Mouse (Mus musculus): Measurements from ENCODE around the gene Cdkl4. TPM values are rescaled to one million over a fixed set of nuclear protein-coding genes. Genes with fewer than 3 reads are reported as not detected.
A peak's percentile ranks its signal among the peaks of the same experiment; 100 is the strongest.

The Cdkl4 gene
- polyA plus RNA-seq (2015; fragmentation: Nextera tagmentation; extraction: Ambion mirVana), result 5.1 and 5.5 TPM in 2 replicates

DNA sequence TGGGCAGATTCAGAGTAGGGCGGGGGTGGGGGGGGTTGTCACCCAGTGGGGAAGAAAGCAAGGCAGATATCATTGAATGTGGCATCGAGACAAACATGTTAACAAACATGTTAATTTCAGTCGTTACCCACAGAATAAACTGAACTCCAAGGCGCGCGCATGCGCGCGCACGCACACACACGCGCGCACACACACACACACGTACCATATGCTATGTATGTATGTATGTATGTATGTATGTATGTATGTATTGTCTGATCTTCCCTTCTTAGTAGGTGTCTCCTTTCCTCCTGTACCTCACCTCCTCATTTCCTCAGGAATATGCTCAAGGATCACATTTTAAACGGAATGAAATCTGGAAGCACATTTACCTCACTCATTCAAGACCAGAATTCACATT is at the start of gene Cdkl4:
Gene Cdkl4 (minus strand): TSS at position 175 of the 400 bp plus-strand sequence.
- Histone ChIP-seq H3K27me3 (replicated peaks) (no peaks in the 10 kb centered on the region), H3K9ac (peak within 1 kb of the TSS; percentile 48), H3K27ac (peak within 1 kb of the TSS; percentile 61), H3K4me1 (peaks cover 8% of the 10 kb centered on the region), H3K4me3 (peak within 1 kb of the TSS; percentile 48), H3K36me3 (replicated peaks) (peaks cover 9% of the 10 kb centered on the region; the same call in 1 of the 2 replicates), H3K9me3 (no peaks in the 10 kb centered on the region), H3K4me2 (peak within 1 kb of the TSS; percentile 95)
- 70% methylated on average over 15 of the region's 15 CpGs for WGBS
- ATAC-seq (replicated peaks), result peak; percentile 65

GRCm38 (mm10) chr17:80624979-80625378 is 47.4 kb upstream of the Cdkl4 start:
- Histone ChIP-seq H3K27me3 (replicated peaks) (no peaks in the 10 kb centered on the region), H3K27ac (no peak overlapping the region), H3K4me3 (no peak overlapping the region), H3K36me3 (replicated peaks) (no peaks in the 10 kb centered on the region), H3K9me3 (no peaks in the 10 kb centered on the region), H3K4me2 (no peak overlapping the region), H3K9ac (no peak overlapping the region), H3K4me1 (no peaks in the 10 kb centered on the region)
- no peak for ATAC-seq (replicated peaks)

GRCm38 (mm10) chr17:80621691-80622090 is 44.1 kb upstream of the Cdkl4 start:
- no peaks in the 10 kb centered on the region for H3K9me3 ChIP-seq
- no peak overlapping the region for H3K4me2 ChIP-seq
- H3K4me1 ChIP-seq, result peaks cover 4% of the 10 kb centered on the region; the same call in 1 of the 2 replicates
- 91% methylated on average over 4 of the region's 4 CpGs for WGBS
- H3K9ac ChIP-seq, result no peak overlapping the region
- H3K4me3 ChIP-seq, result no peak overlapping the region
- no peaks in the 10 kb centered on the region for H3K27me3 ChIP-seq (replicated peaks)
- no peak for ATAC-seq (replicated peaks)
- no peak overlapping the region for H3K27ac ChIP-seq
- H3K36me3 ChIP-seq (replicated peaks), result 0 out of 2 replicates have a peak, but pooled peaks cover 3% of the 10 kb centered on the region

DNA sequence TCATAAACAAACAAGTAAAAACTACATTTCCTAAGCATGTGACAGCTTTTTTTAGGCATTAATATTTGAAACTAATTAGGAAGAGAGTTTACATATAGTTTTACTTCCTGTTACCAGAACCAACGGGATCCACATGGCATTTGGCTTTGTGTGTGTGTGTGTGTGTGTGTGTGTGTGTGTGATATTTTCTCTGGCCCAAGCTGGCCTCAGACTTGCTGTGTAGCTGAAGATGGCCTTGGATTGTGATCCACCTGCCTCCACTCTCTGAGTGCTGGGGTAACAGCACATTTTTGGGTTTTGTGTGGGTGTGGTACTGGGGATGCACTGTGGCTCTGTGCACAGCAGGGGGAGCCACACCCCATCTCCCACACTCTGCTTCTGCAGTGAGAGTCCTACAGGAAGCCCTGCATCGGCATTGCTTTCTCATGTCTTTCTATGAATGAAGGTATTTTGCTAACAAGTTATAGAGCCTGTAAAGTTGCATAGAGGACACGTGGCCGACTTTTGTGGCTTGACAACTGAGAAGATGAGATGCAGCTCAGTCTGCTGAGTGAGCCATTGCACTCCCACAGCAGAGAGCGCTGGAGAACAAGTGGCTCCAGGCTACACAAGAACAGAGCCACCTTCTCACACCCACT is 43.3 kb upstream of the Cdkl4 start:
- H3K4me2 ChIP-seq, result no peak overlapping the region
- H3K4me3 ChIP-seq, result no peak overlapping the region
- 64% methylated on average over 5 of the region's 5 CpGs for WGBS
- H3K27ac ChIP-seq, result no peak overlapping the region
- H3K36me3 ChIP-seq (replicated peaks), result 0 out of 2 replicates have a peak, but pooled peaks cover 3% of the 10 kb centered on the region
- no peaks in the 10 kb centered on the region for H3K27me3 ChIP-seq (replicated peaks)
- H3K4me1 ChIP-seq, result peaks cover 4% of the 10 kb centered on the region; the same call in 1 of the 2 replicates
- H3K9me3 ChIP-seq, result no peaks in the 10 kb centered on the region
- H3K9ac ChIP-seq, result no peak overlapping the region
- ATAC-seq (replicated peaks), result peak; percentile 78

DNA sequence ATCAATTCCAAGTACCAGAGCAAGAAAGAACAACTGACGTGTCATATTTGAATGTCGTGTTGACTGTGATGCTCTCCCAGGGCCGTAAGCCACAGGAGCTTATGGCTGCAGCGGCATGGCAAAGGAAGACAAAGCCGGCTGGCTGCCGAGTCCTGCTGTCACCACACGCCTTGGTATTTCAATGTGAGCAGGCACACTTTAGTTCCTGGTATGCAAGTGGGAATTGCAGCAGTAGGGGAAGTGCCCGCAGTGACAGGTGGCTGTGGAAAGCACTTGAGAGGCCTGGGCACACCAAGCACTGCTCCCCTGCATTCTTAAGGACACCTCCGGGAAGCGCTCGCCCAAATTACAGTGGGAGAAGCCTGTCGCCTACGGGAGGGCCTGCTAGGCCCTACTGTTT is 41.9 kb upstream of the Cdkl4 start:
- Histone ChIP-seq H3K4me1 (peaks cover 4% of the 10 kb centered on the region; the same call in 1 of the 2 replicates), H3K9ac (no peak overlapping the region), H3K9me3 (no peaks in the 10 kb centered on the region), H3K4me2 (no peak overlapping the region), H3K27ac (0 out of 2 replicates have a peak overlapping the region, but pooled peaks have one; percentile 14), H3K27me3 (replicated peaks) (no peaks in the 10 kb centered on the region), H3K36me3 (replicated peaks) (peaks cover 8% of the 10 kb centered on the region), H3K4me3 (no peak overlapping the region)
- WGBS, result 75% methylated on average over 13 of the region's 13 CpGs
- ATAC-seq (replicated peaks), result no peak

DNA sequence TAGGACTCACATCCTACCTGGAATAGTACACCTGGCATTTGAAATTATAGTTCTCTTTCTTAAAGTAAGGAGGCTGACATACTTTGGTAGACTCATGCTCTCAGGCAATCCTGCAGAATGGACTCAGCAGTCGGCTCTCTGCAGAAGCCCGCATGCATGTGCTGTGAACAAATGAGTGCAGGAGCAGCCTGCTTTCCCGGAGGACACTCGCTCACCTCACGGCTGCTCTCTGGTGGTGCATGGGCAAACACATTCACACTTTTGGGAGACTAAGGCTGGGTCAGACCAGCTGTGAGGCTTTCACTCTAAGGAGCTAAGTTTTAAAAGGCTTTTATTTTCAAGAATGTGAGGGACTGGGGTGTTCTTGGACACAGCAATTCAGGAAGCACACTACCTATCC is 41.3 kb upstream of the Cdkl4 start:
- no peak overlapping the region for H3K4me3 ChIP-seq
- H3K9me3 ChIP-seq, result no peaks in the 10 kb centered on the region
- no peak overlapping the region for H3K9ac ChIP-seq
- H3K27me3 ChIP-seq (replicated peaks), result no peaks in the 10 kb centered on the region
- H3K36me3 ChIP-seq (replicated peaks), result peaks cover 10% of the 10 kb centered on the region
- H3K4me2 ChIP-seq, result no peak overlapping the region
- ATAC-seq (replicated peaks), result no peak
- H3K4me1 ChIP-seq, result peaks cover 4% of the 10 kb centered on the region; the same call in 1 of the 2 replicates
- 0 out of 2 replicates have a peak overlapping the region, but pooled peaks have one; percentile 14 for H3K27ac ChIP-seq
- 73% methylated on average over 5 of the region's 5 CpGs for WGBS

DNA sequence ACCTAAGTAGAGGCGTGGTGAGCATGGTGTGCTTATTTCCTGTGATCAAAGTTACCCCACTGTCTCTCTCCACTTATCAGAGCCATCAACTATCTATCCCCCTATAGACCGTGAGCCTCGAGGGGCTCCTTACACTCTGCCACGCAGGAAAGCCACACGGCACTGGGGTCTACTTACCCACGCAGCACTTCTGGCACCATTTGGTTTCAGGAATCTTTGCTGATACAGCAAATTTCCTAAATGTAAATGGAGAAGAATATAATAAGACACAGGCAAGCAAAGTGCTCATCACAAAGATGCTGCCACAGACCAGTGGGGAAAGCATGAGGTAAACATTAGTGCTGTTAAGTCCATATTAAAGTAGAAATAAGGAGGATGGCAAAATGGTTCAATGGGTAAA is 26.2 kb upstream of the Cdkl4 start:
- H3K4me3 ChIP-seq, result no peak overlapping the region
- no peaks in the 10 kb centered on the region for H3K9me3 ChIP-seq
- no peak for ATAC-seq (replicated peaks)
- H3K4me2 ChIP-seq, result no peak overlapping the region
- H3K27ac ChIP-seq, result no peak overlapping the region
- H3K9ac ChIP-seq, result no peak overlapping the region
- H3K27me3 ChIP-seq (replicated peaks), result no peaks in the 10 kb centered on the region
- H3K36me3 ChIP-seq (replicated peaks), result peaks cover 54% of the 10 kb centered on the region
- no peaks in the 10 kb centered on the region for H3K4me1 ChIP-seq
- WGBS, result 91% methylated on average over 6 of the region's 6 CpGs

DNA sequence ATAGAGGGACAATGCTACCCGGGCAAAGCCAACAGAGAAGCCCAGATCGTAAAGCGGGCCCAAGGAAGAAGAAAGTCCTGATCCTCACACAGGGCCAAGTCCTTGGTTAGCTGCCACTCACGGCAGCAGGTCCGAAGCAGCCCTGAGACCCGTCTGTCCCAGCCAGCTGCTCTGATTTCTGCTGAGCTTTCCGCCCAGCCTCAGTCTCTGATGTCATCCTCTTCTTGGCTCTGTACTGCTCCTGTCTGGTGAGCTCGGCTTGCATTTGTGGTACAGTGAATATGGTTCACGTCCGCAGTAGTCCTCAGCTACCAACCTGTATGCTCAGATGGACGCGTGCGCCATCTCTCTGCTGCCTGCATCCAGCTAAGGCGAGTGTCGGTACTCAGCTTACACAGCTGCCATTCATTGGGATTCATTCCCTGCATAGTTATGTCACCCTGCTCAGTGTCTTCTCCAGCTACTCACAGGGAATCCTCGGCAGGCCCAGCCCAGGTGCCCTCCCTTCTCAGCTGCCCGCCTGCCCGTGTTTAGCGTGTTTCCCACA is 25.5 kb upstream of the Cdkl4 start:
- WGBS, result 93% methylated on average over 19 of the region's 19 CpGs
- Histone ChIP-seq H3K9me3 (no peaks in the 10 kb centered on the region), H3K27ac (no peak overlapping the region), H3K36me3 (replicated peaks) (peaks cover 47% of the 10 kb centered on the region), H3K4me2 (no peak overlapping the region), H3K4me1 (no peaks in the 10 kb centered on the region), H3K9ac (no peak overlapping the region), H3K4me3 (no peak overlapping the region), H3K27me3 (replicated peaks) (no peaks in the 10 kb centered on the region)
- ATAC-seq (replicated peaks), result 0 out of 2 replicates have a peak, but pooled peaks have one; percentile 33

DNA sequence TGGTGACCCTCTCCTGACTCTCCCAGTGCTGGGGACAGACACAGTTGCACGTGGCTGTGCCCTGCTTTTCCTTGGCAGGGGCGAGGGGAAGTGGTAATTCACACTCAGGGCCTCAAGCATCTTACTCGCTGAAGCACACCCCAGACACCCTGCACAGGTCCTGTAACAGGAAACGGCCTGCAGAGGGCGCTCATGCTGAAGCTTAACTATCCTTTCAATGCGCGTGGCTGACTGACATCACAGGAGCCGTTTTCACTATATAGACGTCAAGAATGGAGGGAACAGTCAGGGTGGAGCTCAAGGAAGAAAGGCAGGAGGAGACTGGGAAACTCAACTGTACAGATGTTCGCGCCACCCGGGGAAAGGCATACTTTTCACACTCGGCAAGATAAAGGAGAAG is 23.8 kb upstream of the Cdkl4 start:
- H3K27ac ChIP-seq, result no peak overlapping the region
- no peaks in the 10 kb centered on the region for H3K4me1 ChIP-seq
- peaks cover 51% of the 10 kb centered on the region for H3K36me3 ChIP-seq (replicated peaks)
- H3K9me3 ChIP-seq, result no peaks in the 10 kb centered on the region
- WGBS, result 59% methylated on average over 13 of the region's 13 CpGs
- no peak overlapping the region for H3K9ac ChIP-seq
- H3K4me2 ChIP-seq, result no peak overlapping the region
- ATAC-seq (replicated peaks), result 0 out of 2 replicates have a peak, but pooled peaks have one; percentile 27
- no peak overlapping the region for H3K4me3 ChIP-seq
- no peaks in the 10 kb centered on the region for H3K27me3 ChIP-seq (replicated peaks)

GRCm38 (mm10) chr17:80583051-80583450 is 5.4 kb upstream of the Cdkl4 start:
- Histone ChIP-seq H3K27ac (no peak overlapping the region), H3K9ac (no peak overlapping the region), H3K4me2 (no peak overlapping the region), H3K27me3 (replicated peaks) (no peaks in the 10 kb centered on the region), H3K9me3 (no peaks in the 10 kb centered on the region), H3K4me1 (no peaks in the 10 kb centered on the region), H3K4me3 (no peak overlapping the region), H3K36me3 (replicated peaks) (peaks cover 18% of the 10 kb centered on the region; the same call in 1 of the 2 replicates)
- ATAC-seq (replicated peaks), result no peak
- WGBS, result 90% methylated on average over 6 of the region's 6 CpGs

DNA sequence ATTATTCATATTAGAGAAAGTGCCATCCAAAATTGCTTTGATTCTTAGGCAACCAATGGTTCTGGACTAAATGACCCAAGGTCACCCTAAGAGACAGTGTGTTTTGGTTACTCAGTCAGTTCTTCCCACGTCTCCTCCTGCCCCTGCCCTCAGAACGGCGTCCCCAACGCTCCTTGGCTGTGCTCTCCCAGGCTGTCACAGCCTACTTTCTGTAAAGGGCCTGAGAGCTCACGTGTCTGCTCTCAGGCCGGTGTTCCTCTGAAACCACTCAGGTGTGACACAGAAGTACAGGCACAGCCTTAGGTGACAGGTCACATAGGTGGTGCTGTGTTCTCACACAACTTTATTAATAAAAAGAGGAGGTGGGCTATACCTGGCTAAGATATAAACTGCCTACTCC is 2.3 kb upstream of the Cdkl4 start:
- no peak overlapping the region for H3K27ac ChIP-seq
- H3K27me3 ChIP-seq (replicated peaks), result no peaks in the 10 kb centered on the region
- no peaks in the 10 kb centered on the region for H3K9me3 ChIP-seq
- no peak overlapping the region for H3K9ac ChIP-seq
- H3K4me3 ChIP-seq, result no peak overlapping the region
- 83% methylated on average over 6 of the region's 6 CpGs for WGBS
- ATAC-seq (replicated peaks), result no peak
- peaks cover 18% of the 10 kb centered on the region; the same call in 1 of the 2 replicates for H3K36me3 ChIP-seq (replicated peaks)
- H3K4me1 ChIP-seq, result peaks cover 8% of the 10 kb centered on the region
- H3K4me2 ChIP-seq, result no peak overlapping the region

DNA sequence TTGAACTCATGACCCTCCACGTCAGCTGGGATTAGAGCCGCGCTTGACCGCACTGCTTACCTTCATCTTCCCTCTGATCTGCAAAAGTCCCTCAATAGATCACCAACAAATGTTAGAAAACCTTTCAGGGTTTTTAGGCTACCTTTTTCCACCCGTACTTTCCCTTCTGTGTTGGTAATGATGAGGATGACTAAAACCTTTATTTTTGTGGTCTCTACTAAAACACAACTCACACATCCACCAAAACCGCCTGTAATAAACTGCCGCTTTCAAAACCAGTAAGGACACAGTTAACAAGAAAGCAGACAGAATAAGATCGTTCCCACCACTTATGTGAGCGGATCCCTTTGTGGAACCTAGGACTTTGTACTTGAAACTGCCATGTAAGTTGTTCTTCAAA is 1.5 kb upstream of the Cdkl4 start:
- Histone ChIP-seq H3K9me3 (no peaks in the 10 kb centered on the region), H3K9ac (no peak overlapping the region), H3K27ac (no peak overlapping the region), H3K36me3 (replicated peaks) (peaks cover 13% of the 10 kb centered on the region; the same call in 1 of the 2 replicates), H3K4me3 (no peak overlapping the region), H3K4me2 (no peak overlapping the region), H3K4me1 (peaks cover 8% of the 10 kb centered on the region), H3K27me3 (replicated peaks) (no peaks in the 10 kb centered on the region)
- WGBS, result 89% methylated on average over 9 of the region's 9 CpGs
- no peak for ATAC-seq (replicated peaks)
